Mouse (Mus musculus) midbrain, postnatal 0 days (tissue): ENCODE measurements at regions not wholly inside any gene's neighbourhood (a gene's known extent, or its start where the extent isn't known, plus 50 kb on each side); places are given as distances from the start of the nearest gene placed in this dataset.
"Not testable (repeated sequence)": the region's sequence is repeated elsewhere in the genome, so short reads cannot be mapped to it uniquely, and the experiment has no call there.

Source experiments
- ATAC-seq: fragments of 200-750 bp; cut with Nextera tagmentation; 2 replicates; pipeline ENCODE4 v1.8.0; 2017; ENCODE audit warnings: moderate number of reproducible peaks, mild to moderate bottlenecking, moderate TSS enrichment, moderate library complexity; ENCODE audit not compliant: low FRiP score
- DNase-seq: peaks from one replicate; pipeline ENCODE4 v3.0.0-alpha.2; 2015; ENCODE audit warnings: low spot score
- H3K27ac ChIP-seq: fragments of 300-500 bp; sonication (generic); 2 replicates; pipeline ENCODE4 v1.5.1; 2014; ENCODE audit warnings: low read depth, mild to moderate bottlenecking, low read length, mixed read lengths
- H3K27me3 ChIP-seq: fragments of 300-500 bp; sonication (generic); 2 replicates; pipeline ENCODE4 v1.6.1; 2014; ENCODE audit warnings: low read length, control low read depth, mixed read lengths; ENCODE audit not compliant: insufficient read depth
- H3K36me3 ChIP-seq: fragments of 300-500 bp; sonication (generic); 2 replicates; pipeline ENCODE4 v1.6.1; 2014; ENCODE audit warnings: low read length, control low read depth, mixed read lengths; ENCODE audit not compliant: insufficient read depth
- H3K4me1 ChIP-seq: fragments of 300-500 bp; sonication (generic); 2 replicates; pipeline ENCODE4 v1.6.1; 2014; ENCODE audit warnings: mild to moderate bottlenecking, control low read depth, antibody characterized with exemption, low read length, mixed read lengths; ENCODE audit not compliant: insufficient read depth
- H3K4me2 ChIP-seq: fragments of 300-500 bp; sonication (generic); 2 replicates; pipeline ENCODE4 v1.6.1; 2014; ENCODE audit warnings: low read depth, mild to moderate bottlenecking, low read length, mixed read lengths; ENCODE audit not compliant: poor library complexity, severe bottlenecking
- H3K4me3 ChIP-seq: fragments of 300-500 bp; sonication (generic); 2 replicates; pipeline ENCODE4 v1.5.1; 2014; ENCODE audit warnings: low read depth, mild to moderate bottlenecking, low read length, moderate library complexity
- H3K9ac ChIP-seq: fragments of 300-500 bp; sonication (generic); replicated peaks from 2 replicates; pipeline ENCODE4 v1.6.1; 2014; ENCODE audit warnings: mild to moderate bottlenecking, low read length, moderate library complexity, mixed read lengths; ENCODE audit not compliant: poor library complexity, severe bottlenecking
- H3K9me3 ChIP-seq: fragments of 300-500 bp; sonication (generic); 2 replicates; pipeline ENCODE4 v1.6.1; 2016; ENCODE audit warnings: low read length, control low read depth
- CTCF ChIP-seq: IDR thresholded peaks from 2 replicates; pipeline ENCODE4 v1.5.1; 2016; ENCODE audit warnings: antibody characterized with exemption, mild to moderate bottlenecking
- WGBS: fragments of 180-500 bp; shearing (Covaris S2); extraction: QIAGEN DNeasy Blood & Tissue Kit; methylation state at CpG from one replicate; pipeline ENCODE4 v1.1.7; 2014; 5-methylcytosine and 5-hydroxymethylcytosine counted together

GRCm38 (mm10) chrX:129034236-129034635, 715.3 kb upstream of the Diaph2 start:
- no peaks in the 10 kb centered on the region for H3K4me1 ChIP-seq
- WGBS = 86% methylated on average over 4 of the region's 4 CpGs
- no peaks in the 10 kb centered on the region for H3K9me3 ChIP-seq
- no peak overlapping the region for H3K9ac ChIP-seq
- DNase-seq = no peak
- H3K36me3 ChIP-seq = no peaks in the 10 kb centered on the region
- ATAC-seq = no peak
- no peaks in the 10 kb centered on the region for H3K27me3 ChIP-seq
- H3K4me2 ChIP-seq = no peak overlapping the region
- TF ChIP-seq CTCF = no peak
- no peak overlapping the region for H3K27ac ChIP-seq
- no peak overlapping the region for H3K4me3 ChIP-seq

- not testable (repeated sequence) for H3K4me2 ChIP-seq, H3K27ac ChIP-seq, H3K27me3 ChIP-seq, H3K9me3 ChIP-seq, H3K36me3 ChIP-seq, H3K4me3 ChIP-seq, H3K4me1 ChIP-seq, ATAC-seq, H3K9ac ChIP-seq, DNase-seq
- WGBS = 65% methylated on average over 1 of the region's 1 CpGs
Observed at GRCm38 (mm10) chrX:129056408-129056807, 693.1 kb upstream of the Diaph2 start.

DNA sequence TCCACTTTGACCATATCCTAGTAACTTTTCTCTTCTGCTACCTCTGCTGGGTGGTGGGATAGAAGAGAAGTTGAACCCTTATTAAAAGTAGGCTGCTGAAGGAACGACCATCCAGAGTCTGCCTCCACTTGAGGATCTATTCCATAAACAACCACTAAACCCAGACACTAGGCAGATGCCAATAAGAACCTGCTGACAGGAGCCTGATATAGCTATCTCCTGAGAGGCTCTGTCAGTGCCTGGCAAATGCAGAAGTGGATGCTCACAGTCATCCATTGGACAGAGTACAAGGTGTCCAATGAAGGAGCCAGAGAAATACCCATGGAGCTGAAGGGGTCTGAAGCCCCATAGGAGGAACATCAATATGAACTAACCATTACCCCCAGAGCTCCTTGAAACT, 653.7 kb upstream of the Diaph2 start:
- H3K27ac ChIP-seq, DNase-seq, ATAC-seq, H3K9ac ChIP-seq, H3K4me1 ChIP-seq, H3K4me3 ChIP-seq, H3K9me3 ChIP-seq, H3K4me2 ChIP-seq, H3K36me3 ChIP-seq, H3K27me3 ChIP-seq: not testable (repeated sequence)
- WGBS = 81% methylated on average over 1 of the region's 1 CpGs

- H3K4me3 ChIP-seq = no peak overlapping the region
- H3K9me3 ChIP-seq = no peaks in the 10 kb centered on the region
- no peak overlapping the region for H3K9ac ChIP-seq
- DNase-seq (peak; percentile 23), ATAC-seq (no peak)
- H3K4me2 ChIP-seq = no peak overlapping the region
- TF ChIP-seq CTCF = no peak
- H3K27me3 ChIP-seq = no peaks in the 10 kb centered on the region
- no peaks in the 10 kb centered on the region for H3K4me1 ChIP-seq
- H3K27ac ChIP-seq = no peak overlapping the region
- H3K36me3 ChIP-seq = no peaks in the 10 kb centered on the region
- 41% methylated on average over 2 of the region's 2 CpGs for WGBS
Observed at GRCm38 (mm10) chrX:129098348-129098747, 651.2 kb upstream of the Diaph2 start.

- no peak overlapping the region for H3K4me2 ChIP-seq
- no peaks in the 10 kb centered on the region for H3K27me3 ChIP-seq
- H3K4me3 ChIP-seq = no peak overlapping the region
- WGBS = 89% methylated on average over 6 of the region's 6 CpGs
- H3K27ac ChIP-seq = no peak overlapping the region
- ATAC-seq = no peak
- no peak overlapping the region for H3K9ac ChIP-seq
- H3K36me3 ChIP-seq = no peaks in the 10 kb centered on the region
- TF ChIP-seq CTCF = no peak
- no peak for DNase-seq
- no peaks in the 10 kb centered on the region for H3K9me3 ChIP-seq
- no peaks in the 10 kb centered on the region for H3K4me1 ChIP-seq
Observed at GRCm38 (mm10) chrX:129102285-129102684, 647.3 kb upstream of the Diaph2 start.

GRCm38 (mm10) chrX:129103239-129103638, 646.3 kb upstream of the Diaph2 start:
- no peak overlapping the region for H3K9ac ChIP-seq
- no peak overlapping the region for H3K4me2 ChIP-seq
- H3K36me3 ChIP-seq = no peaks in the 10 kb centered on the region
- H3K27me3 ChIP-seq = no peaks in the 10 kb centered on the region
- TF ChIP-seq CTCF = no peak
- no peaks in the 10 kb centered on the region for H3K4me1 ChIP-seq
- DNase-seq (no peak), ATAC-seq (no peak)
- H3K27ac ChIP-seq = no peak overlapping the region
- H3K9me3 ChIP-seq = no peaks in the 10 kb centered on the region
- 80% methylated on average over 4 of the region's 4 CpGs for WGBS
- no peak overlapping the region for H3K4me3 ChIP-seq
